ENCODE assay signal across 15 mouse cellular contexts in genomic region chr4:120713856-120714497, GRCm38 (mm10). TPM values are rescaled to one million over a fixed set of nuclear protein-coding genes. Genes with fewer than 3 reads are reported as not detected.
DNase-seq lines count a peak whose midpoint lies in the region; ATAC-seq and TF ChIP-seq lines count a peak whose summit lies in the region.
"Had no signal": no experiment of that assay in that cellular context is flagged by ENCODE, and none has a peak within 500 bp of the region (broad histone marks: within the 10 kb centered on the region; RNA-seq: fewer than 3 reads in every experiment).

No protein-coding gene starts in this region.

- no peak overlapping the region for H3K27ac ChIP-seq in heart, embryonic 10.5 days
- no peak overlapping the region for H3K27ac ChIP-seq in liver, embryonic 11.5 days (ENCODE audit: low read depth, low read length)
- no peak overlapping the region for H3K27ac ChIP-seq in liver, postnatal 0 days (ENCODE audit: low read depth)
- H3K27ac ChIP-seq: embryonic facial prominence, embryonic 15.5 days; limb, embryonic 12.5 days had no signal

- H3K27me3 ChIP-seq in heart, embryonic 10.5 days (ENCODE audit: insufficient read depth, poor library complexity, severe bottlenecking): peaks cover 100% of the 10 kb centered on the region
- H3K27me3 ChIP-seq in liver, embryonic 11.5 days (replicated peaks; ENCODE audit: control insufficient read depth, insufficient read depth, low read length): peaks cover 63% of the 10 kb centered on the region
- peaks cover 28% of the 10 kb centered on the region for H3K27me3 ChIP-seq in liver, postnatal 0 days (ENCODE audit: insufficient read depth, low read length)
- H3K27me3 ChIP-seq: embryonic facial prominence, embryonic 15.5 days had no signal

- H3K4me2 ChIP-seq in liver, embryonic 11.5 days: no peak overlapping the region
- no peak overlapping the region for H3K4me2 ChIP-seq in liver, postnatal 0 days (ENCODE audit: low read depth, low read length)
- H3K4me2 ChIP-seq: embryonic facial prominence, embryonic 15.5 days; limb, embryonic 12.5 days; lung, embryonic 14.5 days had no signal

- intact Hi-C loops in heart, postnatal 14 days (cut with DNase I): no loop called here

- no peak overlapping the region for H3K9ac ChIP-seq in liver, embryonic 11.5 days (ENCODE audit: low read depth, low read length)
- H3K9ac ChIP-seq in liver, postnatal 0 days (replicated peaks): no peak overlapping the region
- H3K9ac ChIP-seq: embryonic facial prominence, embryonic 15.5 days; limb, embryonic 12.5 days; lung, embryonic 14.5 days had no signal

- no peaks in the 10 kb centered on the region for H3K36me3 ChIP-seq in heart, embryonic 10.5 days
- H3K36me3 ChIP-seq in liver, embryonic 11.5 days (ENCODE audit: control insufficient read depth, insufficient read depth, low read length): no peaks in the 10 kb centered on the region
- H3K36me3 ChIP-seq in liver, postnatal 0 days (replicated peaks; ENCODE audit: insufficient read depth, low read length): no peaks in the 10 kb centered on the region
- H3K36me3 ChIP-seq: embryonic facial prominence, embryonic 15.5 days; limb, embryonic 12.5 days had no signal

- no peak for TF ChIP-seq EP300 in liver, postnatal 0 days (IDR thresholded peaks at IDR 0.05; ENCODE audit: low read depth)

- no peak for TF ChIP-seq CTCF in liver, postnatal 0 days (IDR thresholded peaks at IDR 0.05; ENCODE audit: low read depth)

- peak; percentile 83 for DNase-seq in heart, embryonic 10.5 days (ENCODE audit: low spot score)
- no peak for DNase-seq in heart, postnatal 14 days
- DNase-seq in liver, embryonic 11.5 days (ENCODE audit: low spot score): no peak
- no peak for DNase-seq in liver, postnatal 0 days
- DNase-seq in Muller cell, postnatal 12 days (ENCODE audit: inconsistent ontology term): peak; percentile 85
- DNase-seq in layer of hippocampus, postnatal 14 days (ENCODE audit: low spot score in 2 of 2): peak; percentile 32 to 46
- DNase-seq: adrenal gland, adult 2 months; heart, postnatal 4 days; kidney, adult 11 months; kidney, postnatal 14 days; lung, embryonic 14.5 days; right cerebral cortex, postnatal 4 days had no signal

- peaks cover 23% of the 10 kb centered on the region for H3K4me1 ChIP-seq in heart, embryonic 10.5 days
- peaks cover 5% of the 10 kb centered on the region; the same call in 1 of the 2 replicates for H3K4me1 ChIP-seq in liver, embryonic 11.5 days (replicated peaks; ENCODE audit: control insufficient read depth, insufficient read depth, low read length)
- H3K4me1 ChIP-seq in liver, postnatal 0 days (ENCODE audit: insufficient read depth): peaks cover 8% of the 10 kb centered on the region

- WGBS in heart, embryonic 10.5 days: 72% methylated on average over 6 of the region's 6 CpGs
- WGBS in liver, embryonic 11.5 days: 65% methylated on average over 6 of the region's 6 CpGs
- WGBS in liver, postnatal 0 days (ENCODE audit: insufficient replicate concordance): 54% methylated on average over 6 of the region's 6 CpGs

- ATAC-seq in liver, embryonic 11.5 days (replicated peaks; ENCODE audit: low FRiP score): peak; percentile 62
- no peak for ATAC-seq in liver, postnatal 0 days
- no peak for ATAC-seq in megakaryocyte-erythroid progenitor cell, adult 5-6 weeks (replicated peaks; ENCODE audit: low FRiP score, low TSS enrichment, poor library complexity, severe bottlenecking)

- no peak overlapping the region for H3K4me3 ChIP-seq in heart, embryonic 10.5 days
- no peak overlapping the region for H3K4me3 ChIP-seq in liver, embryonic 11.5 days (ENCODE audit: low read depth, low read length)
- H3K4me3 ChIP-seq in liver, postnatal 0 days (ENCODE audit: low read depth, low read length): no peak overlapping the region
- H3K4me3 ChIP-seq: embryonic facial prominence, embryonic 15.5 days; limb, embryonic 12.5 days had no signal

- H3K9me3 ChIP-seq in heart, embryonic 10.5 days: no peaks in the 10 kb centered on the region
- no peaks in the 10 kb centered on the region for H3K9me3 ChIP-seq in liver, embryonic 11.5 days (ENCODE audit: control insufficient read depth, low read length)
- no peaks in the 10 kb centered on the region for H3K9me3 ChIP-seq in liver, postnatal 0 days (ENCODE audit: low read length)
- H3K9me3 ChIP-seq: embryonic facial prominence, embryonic 15.5 days; limb, embryonic 12.5 days had no signal

RNA-seq across cellular contexts. Expression of gene Kcnq4, which starts 34.4 kb away (rescaled TPM):
- polyA plus RNA-seq in heart, embryonic 10.5 days (2016; fragmentation: Nextera tagmentation; extraction: Ambion mirVana): 1.1 and 1.7 TPM in 2 replicates
- total RNA-seq in heart, postnatal 14 days (2021): 1 to 10 TPM; 2.8 to 4.0 TPM
- polyA plus RNA-seq in liver, embryonic 11.5 days (2014; fragmentation: Nextera tagmentation; extraction: Ambion mirVana): 0.57 and 0.90 TPM in 2 replicates
- 0.14 and 0.20 TPM in 2 replicates for polyA plus RNA-seq in liver, postnatal 0 days (2015; fragmentation: Nextera tagmentation; extraction: Ambion mirVana)
- 1 to 10 TPM; 7.4 TPM for total RNA-seq in layer of hippocampus, postnatal 14 days (2021)
- total RNA-seq in megakaryocyte-erythroid progenitor cell, adult 5-6 weeks (2014; fragmentation: Nextera tagmentation): not detected in 2 replicates
- not detected in 2 replicates for total RNA-seq in megakaryocyte-erythroid progenitor cell, adult 5-6 weeks (2017)

RNA-seq across cellular contexts. Expression of gene Cited4, which starts 47.6 kb away (rescaled TPM):
- 47.3 and 47.5 TPM in 2 replicates for polyA plus RNA-seq in heart, embryonic 10.5 days (2016; fragmentation: Nextera tagmentation; extraction: Ambion mirVana)
- 10 to 100 TPM; 57.5 to 61.8 TPM for total RNA-seq in heart, postnatal 14 days (2021)
- polyA plus RNA-seq in liver, embryonic 11.5 days (2014; fragmentation: Nextera tagmentation; extraction: Ambion mirVana): 232 and 242 TPM in 2 replicates
- polyA plus RNA-seq in liver, postnatal 0 days (2015; fragmentation: Nextera tagmentation; extraction: Ambion mirVana): 21.2 and 22.9 TPM in 2 replicates
- 1 to 10 TPM; 2.6 to 4.0 TPM for total RNA-seq in layer of hippocampus, postnatal 14 days (2021)
- total RNA-seq in megakaryocyte-erythroid progenitor cell, adult 5-6 weeks (2014; fragmentation: Nextera tagmentation): 36.4 and 47.4 TPM in 2 replicates
- total RNA-seq in megakaryocyte-erythroid progenitor cell, adult 5-6 weeks (2017): 7.4 and 30.9 TPM in 2 replicates

Comparison
In these comparisons a context has a peak if more than half of its experiments do, and no peak if none do; other contexts are left out.
1. DNase-seq: peak in heart, embryonic 10.5 days (single experiment), Muller cell, postnatal 12 days (single experiment) and layer of hippocampus, postnatal 14 days (2 of 2); none in heart, postnatal 14 days (0 of 2), liver, embryonic 11.5 days (single experiment) and liver, postnatal 0 days (single experiment).